Mouse (Mus musculus): ENCODE measurements at regions not wholly inside any gene's neighbourhood (a gene's known extent, or its start where the extent isn't known, plus 50 kb on each side); places are given as distances from the start of the nearest gene placed in this dataset.

- no peak for TF ChIP-seq CTCF (IDR thresholded peaks at IDR 0.05)
- TF ChIP-seq POLR2A (IDR thresholded peaks at IDR 0.05; ENCODE audit: insufficient read depth, low read depth, low read length) = no peak
Measured at GRCm38 (mm10) chr2:92788875-92789274, 126.0 kb upstream of the Syt13 start.
